Mouse (Mus musculus): ENCODE measurements around the gene Ube2e3. TPM values are rescaled to one million over a fixed set of nuclear protein-coding genes. Genes with fewer than 3 reads are reported as not detected.

Ube2e3 gene
- total and polyA plus RNA-seq, 2 experiments from 2014 or later, result 203 to 237 TPM

- ATAC-seq (no peak), DNase-seq (ENCODE audit: low spot score) (no peak)
- Histone ChIP-seq H3K4me2 (ENCODE audit: low read depth, low read length) (no peak overlapping the region), H3K9me3 (ENCODE audit: low read length) (no peaks in the 10 kb centered on the region), H3K36me3 (ENCODE audit: insufficient read depth, low read length) (no peaks in the 10 kb centered on the region), H3K9ac (replicated peaks; ENCODE audit: low read length) (no peak overlapping the region), H3K27me3 (ENCODE audit: insufficient read depth, low read length) (no peaks in the 10 kb centered on the region), H3K4me1 (ENCODE audit: insufficient read depth, low read length) (0 out of 2 replicates have a peak, but pooled peaks cover 3% of the 10 kb centered on the region), H3K27ac (no peak overlapping the region), H3K4me3 (ENCODE audit: low read length) (no peak overlapping the region)
- WGBS, result 68% methylated on average over 1 of the region's 1 CpGs
- no peak for TF ChIP-seq CTCF (IDR thresholded peaks at IDR 0.05; ENCODE audit: low read depth)
Measured at GRCm38 (mm10) chr2:78882068-78882467, 14.1 kb downstream of the Ube2e3 start.

GRCm38 (mm10) chr2:78882743-78883433, 15.0 kb downstream of the Ube2e3 start:
- Histone ChIP-seq H3K9me3 (ENCODE audit: low read length) (no peaks in the 10 kb centered on the region), H3K9ac (replicated peaks; ENCODE audit: low read length) (no peak overlapping the region), H3K4me1 (ENCODE audit: insufficient read depth, low read length) (0 out of 2 replicates have a peak, but pooled peaks cover 3% of the 10 kb centered on the region), H3K27ac (no peak overlapping the region), H3K36me3 (ENCODE audit: insufficient read depth, low read length) (no peaks in the 10 kb centered on the region), H3K27me3 (ENCODE audit: insufficient read depth, low read length) (no peaks in the 10 kb centered on the region), H3K4me2 (ENCODE audit: low read depth, low read length) (no peak overlapping the region), H3K4me3 (ENCODE audit: low read length) (no peak overlapping the region)
- TF ChIP-seq CTCF (IDR thresholded peaks at IDR 0.05; ENCODE audit: low read depth), result no peak
- 93% methylated on average over 3 of the region's 3 CpGs for WGBS
- DNase-seq (ENCODE audit: low spot score) (no peak), ATAC-seq (no peak)

DNA sequence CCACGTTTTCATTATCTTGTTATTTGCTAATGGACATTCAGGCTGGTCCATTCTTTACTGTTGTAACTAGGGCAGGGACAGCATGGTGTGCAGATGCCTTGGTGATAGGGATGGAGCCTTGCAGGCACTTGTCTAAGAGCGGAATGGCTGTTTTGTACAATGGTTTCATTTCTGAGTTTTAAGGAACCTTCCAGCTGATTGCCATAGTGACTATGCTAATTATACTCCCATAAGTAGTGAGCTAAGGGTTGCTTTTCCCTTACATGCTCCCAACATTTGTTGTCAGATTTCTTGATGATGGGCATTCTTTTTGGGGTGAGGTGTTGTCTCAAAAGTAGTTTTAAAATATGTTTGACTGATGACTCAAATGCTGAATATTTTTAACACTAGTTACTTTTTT, 18.5 kb downstream of the Ube2e3 start:
- H3K4me1 ChIP-seq (ENCODE audit: insufficient read depth, low read length), result 0 out of 2 replicates have a peak, but pooled peaks cover 3% of the 10 kb centered on the region
- H3K9me3 ChIP-seq (ENCODE audit: low read length), result no peaks in the 10 kb centered on the region
- no peak overlapping the region for H3K4me2 ChIP-seq (ENCODE audit: low read depth, low read length)
- H3K36me3 ChIP-seq (ENCODE audit: insufficient read depth, low read length), result no peaks in the 10 kb centered on the region
- no peaks in the 10 kb centered on the region for H3K27me3 ChIP-seq (ENCODE audit: insufficient read depth, low read length)
- DNase-seq (ENCODE audit: low spot score), result no peak
- no peak overlapping the region for H3K27ac ChIP-seq
- no peak for TF ChIP-seq CTCF (IDR thresholded peaks at IDR 0.05; ENCODE audit: low read depth)
- H3K4me3 ChIP-seq (ENCODE audit: low read length), result no peak overlapping the region
- no peak for ATAC-seq
- H3K9ac ChIP-seq (replicated peaks; ENCODE audit: low read length), result no peak overlapping the region
- WGBS, result 62% methylated on average over 2 of the region's 2 CpGs

- Histone ChIP-seq H3K4me3 (ENCODE audit: low read length) (no peak overlapping the region), H3K27ac (no peak overlapping the region), H3K9me3 (ENCODE audit: low read length) (no peaks in the 10 kb centered on the region), H3K4me1 (ENCODE audit: insufficient read depth, low read length) (0 out of 2 replicates have a peak, but pooled peaks cover 3% of the 10 kb centered on the region), H3K27me3 (ENCODE audit: insufficient read depth, low read length) (no peaks in the 10 kb centered on the region), H3K36me3 (ENCODE audit: insufficient read depth, low read length) (no peaks in the 10 kb centered on the region), H3K4me2 (ENCODE audit: low read depth, low read length) (no peak overlapping the region), H3K9ac (replicated peaks; ENCODE audit: low read length) (no peak overlapping the region)
- no peak for DNase-seq (ENCODE audit: low spot score)
- no peak for TF ChIP-seq CTCF (IDR thresholded peaks at IDR 0.05; ENCODE audit: low read depth)
- WGBS, result 31% methylated on average over 3 of the region's 3 CpGs
- no peak for ATAC-seq
Measured at GRCm38 (mm10) chr2:78888190-78888589, 20.3 kb downstream of the Ube2e3 start.

DNA sequence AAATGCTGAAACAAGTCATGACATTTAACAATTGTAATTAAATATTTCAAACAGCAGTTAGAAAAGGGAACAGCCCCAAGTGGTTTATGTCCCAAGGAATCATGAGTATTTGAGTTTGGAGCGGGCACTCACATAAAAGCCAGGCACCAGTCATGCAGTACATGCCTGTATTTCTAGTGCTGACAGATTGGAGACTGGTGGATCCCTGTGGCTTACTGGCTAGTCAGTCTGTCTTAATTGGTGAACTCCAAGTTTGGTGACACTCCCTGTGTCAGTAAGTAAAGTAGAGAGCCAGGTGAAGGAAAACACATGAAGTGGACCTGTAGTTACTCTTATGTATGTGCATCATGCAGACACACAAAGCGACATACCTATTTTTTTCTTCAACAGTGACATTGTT, 27.3 kb downstream of the Ube2e3 start:
- no peaks in the 10 kb centered on the region for H3K4me1 ChIP-seq (ENCODE audit: insufficient read depth, low read length)
- no peak overlapping the region for H3K4me3 ChIP-seq (ENCODE audit: low read length)
- no peak overlapping the region for H3K4me2 ChIP-seq (ENCODE audit: low read depth, low read length)
- H3K27me3 ChIP-seq (ENCODE audit: insufficient read depth, low read length), result no peaks in the 10 kb centered on the region
- ATAC-seq (no peak), DNase-seq (ENCODE audit: low spot score) (no peak)
- 85% methylated on average over 2 of the region's 2 CpGs for WGBS
- H3K9me3 ChIP-seq (ENCODE audit: low read length), result no peaks in the 10 kb centered on the region
- TF ChIP-seq CTCF (IDR thresholded peaks at IDR 0.05; ENCODE audit: low read depth), result no peak
- H3K36me3 ChIP-seq (ENCODE audit: insufficient read depth, low read length), result no peaks in the 10 kb centered on the region
- no peak overlapping the region for H3K27ac ChIP-seq
- no peak overlapping the region for H3K9ac ChIP-seq (replicated peaks; ENCODE audit: low read length)

DNA sequence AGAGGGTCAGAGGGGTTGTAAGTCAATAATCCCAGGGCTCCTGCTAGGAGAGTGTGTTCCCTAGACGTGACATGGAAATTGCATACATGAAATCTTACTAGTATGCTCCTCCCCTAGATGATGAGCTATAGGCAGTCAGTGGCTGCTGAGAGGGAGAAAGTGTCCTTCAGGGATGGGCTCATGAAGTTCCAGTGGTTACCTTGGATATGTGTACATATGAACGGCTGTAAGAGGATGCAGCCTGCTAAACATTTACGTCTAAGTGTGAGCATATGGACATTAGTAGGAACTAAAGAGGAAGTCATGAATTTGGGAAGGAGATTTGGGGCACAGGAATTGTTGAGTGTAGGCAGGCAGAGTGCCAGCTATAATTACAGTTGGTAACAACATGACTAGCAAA, 38.0 kb downstream of the Ube2e3 start:
- no peak for TF ChIP-seq CTCF (IDR thresholded peaks at IDR 0.05; ENCODE audit: low read depth)
- no peak overlapping the region for H3K9ac ChIP-seq (replicated peaks; ENCODE audit: low read length)
- H3K27ac ChIP-seq, result no peak overlapping the region
- DNase-seq (ENCODE audit: low spot score), result no peak
- no peak for ATAC-seq
- H3K36me3 ChIP-seq (ENCODE audit: insufficient read depth, low read length), result no peaks in the 10 kb centered on the region
- no peak overlapping the region for H3K4me2 ChIP-seq (ENCODE audit: low read depth, low read length)
- 66% methylated on average over 3 of the region's 3 CpGs for WGBS
- H3K4me3 ChIP-seq (ENCODE audit: low read length), result no peak overlapping the region
- no peaks in the 10 kb centered on the region for H3K4me1 ChIP-seq (ENCODE audit: insufficient read depth, low read length)
- no peaks in the 10 kb centered on the region for H3K9me3 ChIP-seq (ENCODE audit: low read length)
- H3K27me3 ChIP-seq (ENCODE audit: insufficient read depth, low read length), result no peaks in the 10 kb centered on the region

DNA sequence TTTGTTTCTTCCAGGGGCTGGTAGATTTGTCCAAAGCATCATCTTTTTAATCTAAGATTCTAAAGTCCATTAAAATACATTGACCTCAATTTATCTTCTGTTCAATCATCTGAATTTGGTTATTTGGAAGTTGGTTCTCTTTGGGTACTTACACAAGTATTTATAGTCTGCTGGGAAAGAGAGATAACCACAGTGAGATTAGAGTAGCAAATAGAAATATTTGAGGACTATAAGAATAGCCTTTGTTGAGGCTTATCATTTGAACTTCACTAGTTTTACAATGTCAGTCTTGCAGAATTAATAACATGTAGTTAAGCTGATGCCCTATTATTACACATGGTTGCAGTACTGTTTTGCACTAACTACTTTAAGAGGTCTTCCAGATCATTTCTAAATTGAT, 43.6 kb downstream of the Ube2e3 start:
- Histone ChIP-seq H3K4me2 (ENCODE audit: low read depth, low read length) (no peak overlapping the region), H3K36me3 (ENCODE audit: insufficient read depth, low read length) (no peaks in the 10 kb centered on the region), H3K9ac (replicated peaks; ENCODE audit: low read length) (no peak overlapping the region), H3K9me3 (ENCODE audit: low read length) (no peaks in the 10 kb centered on the region), H3K27me3 (ENCODE audit: insufficient read depth, low read length) (no peaks in the 10 kb centered on the region), H3K27ac (no peak overlapping the region), H3K4me1 (ENCODE audit: insufficient read depth, low read length) (no peaks in the 10 kb centered on the region), H3K4me3 (ENCODE audit: low read length) (no peak overlapping the region)
- TF ChIP-seq CTCF (IDR thresholded peaks at IDR 0.05; ENCODE audit: low read depth), result no peak
- no peak for ATAC-seq
- no peak for DNase-seq (ENCODE audit: low spot score)
